Mouse (Mus musculus): ENCODE results near the gene Rap1gap. TPM values are rescaled to one million over a fixed set of nuclear protein-coding genes. Genes with fewer than 3 reads are reported as not detected.
A peak's percentile ranks its signal among the peaks of the same experiment; 100 is the strongest.

Gene Rap1gap
- polyA plus RNA-seq, 1 experiment from 2014 or later: 15.6 TPM

GRCm38 (mm10) chr4:137695300-137695699 is 30.8 kb downstream of the Rap1gap start:
- WGBS (ENCODE audit: insufficient replicate concordance): 69% methylated on average over 8 of the region's 8 CpGs
- no peak for DNase-seq
- no peaks in the 10 kb centered on the region for H3K36me3 ChIP-seq (replicated peaks; ENCODE audit: insufficient read depth, low read length)
- no peak for TF ChIP-seq CTCF (IDR thresholded peaks at IDR 0.05; ENCODE audit: low read depth)
- no peak for TF ChIP-seq EP300 (IDR thresholded peaks at IDR 0.05; ENCODE audit: low read depth)
- no peak overlapping the region for H3K27ac ChIP-seq (ENCODE audit: low read depth)
- no peaks in the 10 kb centered on the region for H3K9me3 ChIP-seq (ENCODE audit: low read length)
- no peak for ATAC-seq
- no peaks in the 10 kb centered on the region for H3K27me3 ChIP-seq (ENCODE audit: insufficient read depth, low read length)
- H3K4me1 ChIP-seq (ENCODE audit: insufficient read depth): peaks cover 10% of the 10 kb centered on the region
- H3K4me2 ChIP-seq (ENCODE audit: low read depth, low read length): no peak overlapping the region
- H3K9ac ChIP-seq (replicated peaks): no peak overlapping the region
- no peak overlapping the region for H3K4me3 ChIP-seq (ENCODE audit: low read depth, low read length)

GRCm38 (mm10) chr4:137695900-137696299 is 31.4 kb downstream of the Rap1gap start:
- Histone ChIP-seq H3K9ac (replicated peaks) (no peak overlapping the region), H3K27me3 (ENCODE audit: insufficient read depth, low read length) (no peaks in the 10 kb centered on the region), H3K4me1 (ENCODE audit: insufficient read depth) (peaks cover 10% of the 10 kb centered on the region), H3K36me3 (replicated peaks; ENCODE audit: insufficient read depth, low read length) (no peaks in the 10 kb centered on the region), H3K9me3 (ENCODE audit: low read length) (no peaks in the 10 kb centered on the region), H3K27ac (ENCODE audit: low read depth) (no peak overlapping the region), H3K4me2 (ENCODE audit: low read depth, low read length) (no peak overlapping the region), H3K4me3 (ENCODE audit: low read depth, low read length) (no peak overlapping the region)
- ATAC-seq (no peak), DNase-seq (no peak)
- 25% methylated on average over 4 of the region's 4 CpGs for WGBS (ENCODE audit: insufficient replicate concordance)
- TF ChIP-seq CTCF (IDR thresholded peaks at IDR 0.05; ENCODE audit: low read depth): no peak
- TF ChIP-seq EP300 (IDR thresholded peaks at IDR 0.05; ENCODE audit: low read depth): no peak

GRCm38 (mm10) chr4:137697156-137697885 is 32.8 kb downstream of the Rap1gap start:
- Histone ChIP-seq H3K9me3 (ENCODE audit: low read length) (no peaks in the 10 kb centered on the region), H3K4me1 (ENCODE audit: insufficient read depth) (peaks cover 15% of the 10 kb centered on the region), H3K4me2 (ENCODE audit: low read depth, low read length) (no peak overlapping the region), H3K27me3 (ENCODE audit: insufficient read depth, low read length) (no peaks in the 10 kb centered on the region), H3K9ac (replicated peaks) (no peak overlapping the region), H3K4me3 (ENCODE audit: low read depth, low read length) (no peak overlapping the region), H3K36me3 (replicated peaks; ENCODE audit: insufficient read depth, low read length) (no peaks in the 10 kb centered on the region), H3K27ac (ENCODE audit: low read depth) (peak overlapping the region; percentile 57; the same call in 1 of the 2 replicates)
- no peak for TF ChIP-seq EP300 (IDR thresholded peaks at IDR 0.05; ENCODE audit: low read depth)
- 73% methylated on average over 13 of the region's 13 CpGs for WGBS (ENCODE audit: insufficient replicate concordance)
- DNase-seq: no peak
- ATAC-seq: peak; percentile 51

GRCm38 (mm10) chr4:137698076-137698985 is 33.8 kb downstream of the Rap1gap start:
- Histone ChIP-seq H3K9ac (replicated peaks) (no peak overlapping the region), H3K4me1 (ENCODE audit: insufficient read depth) (peaks cover 15% of the 10 kb centered on the region), H3K4me3 (ENCODE audit: low read depth, low read length) (no peak overlapping the region), H3K27me3 (ENCODE audit: insufficient read depth, low read length) (no peaks in the 10 kb centered on the region), H3K36me3 (replicated peaks; ENCODE audit: insufficient read depth, low read length) (no peaks in the 10 kb centered on the region), H3K9me3 (ENCODE audit: low read length) (no peaks in the 10 kb centered on the region), H3K27ac (ENCODE audit: low read depth) (peak overlapping the region; percentile 57), H3K4me2 (ENCODE audit: low read depth, low read length) (no peak overlapping the region)
- DNase-seq: peak; percentile 82
- ATAC-seq: peak; percentile 94
- WGBS (ENCODE audit: insufficient replicate concordance): 51% methylated on average over 7 of the region's 7 CpGs
- TF ChIP-seq EP300 (IDR thresholded peaks at IDR 0.05; ENCODE audit: low read depth) (no peak), CTCF (IDR thresholded peaks at IDR 0.05; ENCODE audit: low read depth) (no peak)

- Histone ChIP-seq H3K4me1 (ENCODE audit: insufficient read depth) (peaks cover 15% of the 10 kb centered on the region), H3K27me3 (ENCODE audit: insufficient read depth, low read length) (no peaks in the 10 kb centered on the region), H3K9me3 (ENCODE audit: low read length) (no peaks in the 10 kb centered on the region), H3K4me3 (ENCODE audit: low read depth, low read length) (no peak overlapping the region), H3K36me3 (replicated peaks; ENCODE audit: insufficient read depth, low read length) (no peaks in the 10 kb centered on the region), H3K4me2 (ENCODE audit: low read depth, low read length) (no peak overlapping the region), H3K27ac (ENCODE audit: low read depth) (no peak overlapping the region), H3K9ac (replicated peaks) (no peak overlapping the region)
- 45% methylated on average over 21 of the region's 21 CpGs for WGBS (ENCODE audit: insufficient replicate concordance)
- ATAC-seq (no peak), DNase-seq (no peak)
- TF ChIP-seq EP300 (IDR thresholded peaks at IDR 0.05; ENCODE audit: low read depth) (no peak), CTCF (IDR thresholded peaks at IDR 0.05; ENCODE audit: low read depth) (no peak)
Observed at GRCm38 (mm10) chr4:137699264-137700211, 35.0 kb downstream of the Rap1gap start.
